Mouse (Mus musculus): Measurements from ENCODE around the gene Prkag3.

GRCm38 (mm10) chr1:74771467-74771844 lies 22.4 kb upstream of the Prkag3 start:
- TF ChIP-seq CTCF (IDR thresholded peaks at IDR 0.05; ENCODE audit: control insufficient read depth, insufficient read depth, insufficient replicate concordance, low read depth, low read length) (no peak), POLR2A (IDR thresholded peaks at IDR 0.05; ENCODE audit: control insufficient read depth, low read depth, low read length) (no peak)

Data from testis, adult 2 months (tissue).